Mouse (Mus musculus) lung, postnatal 0 days (tissue): ENCODE measurements around the gene Synrg. TPM values are rescaled to one million over a fixed set of nuclear protein-coding genes. Genes with fewer than 3 reads are reported as not detected.
A peak's percentile ranks its signal among the peaks of the same experiment; 100 is the strongest.

Source experiments
- ATAC-seq: fragments of 200-750 bp; cut with Nextera tagmentation; 2 replicates; pipeline ENCODE4 v1.8.0; 2017; ENCODE audit warnings: moderate library complexity
- DNase-seq: peaks from one replicate; pipeline ENCODE4 v3.0.0-alpha.2; 2016; ENCODE audit warnings: low spot score
- H3K27ac ChIP-seq: fragments of 300-500 bp; sonication (generic); 2 replicates; pipeline ENCODE4 v1.5.1; 2014; ENCODE audit warnings: antibody characterized with exemption, mild to moderate bottlenecking, low read length, mixed read lengths
- H3K27me3 ChIP-seq: fragments of 300-500 bp; sonication (generic); replicated peaks from 2 replicates; pipeline ENCODE4 v1.6.1; 2014; ENCODE audit warnings: low read length, mixed read lengths; ENCODE audit not compliant: insufficient read depth
- H3K36me3 ChIP-seq: fragments of 300-500 bp; sonication (generic); 2 replicates; pipeline ENCODE4 v1.6.1; 2014; ENCODE audit warnings: low read length, mixed read lengths; ENCODE audit not compliant: insufficient read depth
- H3K4me1 ChIP-seq: fragments of 300-500 bp; sonication (generic); 2 replicates; pipeline ENCODE4 v1.6.1; 2014; ENCODE audit warnings: antibody characterized with exemption, low read depth, low read length, mixed read lengths; ENCODE audit not compliant: insufficient read depth
- H3K4me2 ChIP-seq: fragments of 300-500 bp; sonication (generic); replicated peaks from 2 replicates; pipeline ENCODE4 v1.6.1; 2014; ENCODE audit warnings: low read depth, mild to moderate bottlenecking, low read length, moderate library complexity, mixed read lengths
- H3K4me3 ChIP-seq: fragments of 300-500 bp; sonication (generic); 2 replicates; pipeline ENCODE4 v1.5.1; 2014; ENCODE audit warnings: low read depth, low read length
- H3K9ac ChIP-seq: fragments of 300-500 bp; sonication (generic); replicated peaks from 2 replicates; pipeline ENCODE4 v1.6.1; 2014; ENCODE audit warnings: low read depth, mild to moderate bottlenecking
- H3K9me3 ChIP-seq: fragments of 300-500 bp; sonication (generic); 2 replicates; pipeline ENCODE4 v1.6.1; 2016; ENCODE audit warnings: low read length, mixed read lengths
- CTCF ChIP-seq: IDR thresholded peaks from 2 replicates; pipeline ENCODE4 v1.5.1; 2016; ENCODE audit warnings: antibody characterized with exemption, mild to moderate bottlenecking
- EP300 ChIP-seq: IDR thresholded peaks from 2 replicates; pipeline ENCODE4 v1.6.1; 2016; ENCODE audit warnings: antibody characterized with exemption, mild to moderate bottlenecking, control low read depth
- WGBS: fragments of 180-500 bp; shearing (Covaris S2); extraction: QIAGEN DNeasy Blood & Tissue Kit; methylation state at CpG from one replicate; pipeline ENCODE4 v1.1.7; 2014; 5-methylcytosine and 5-hydroxymethylcytosine counted together
- polyA plus RNA-seq: library from polyadenylated mRNA; unstranded; fragments of >200 nt; fragmentation: Nextera tagmentation; extraction: Ambion mirVana; gene quantifications from 2 replicates; pipeline ENCODE4 v1.2.1, GENCODE M21; 2015

The Synrg gene
- polyA plus RNA-seq, 1 experiment from 2014 or later, result 7.4 TPM

- H3K4me3 ChIP-seq, result no peak overlapping the region
Observed at GRCm38 (mm10) chr11:83967436-83968204, 3.4 kb downstream of the Synrg start.

GRCm38 (mm10) chr11:83968205-83968575 lies 4.0 kb downstream of the Synrg start:
- 70% methylated on average over 6 of the region's 6 CpGs for WGBS
- no peak overlapping the region for H3K9ac ChIP-seq
- H3K27me3 ChIP-seq, result no peaks in the 10 kb centered on the region
- no peaks in the 10 kb centered on the region; the same call in 1 of the 2 replicates for H3K4me1 ChIP-seq
- DNase-seq, result no peak
- TF ChIP-seq CTCF (no peak), EP300 (no peak)
- H3K9me3 ChIP-seq, result no peaks in the 10 kb centered on the region
- no peak overlapping the region for H3K4me2 ChIP-seq
- no peak overlapping the region for H3K27ac ChIP-seq
- no peaks in the 10 kb centered on the region for H3K36me3 ChIP-seq
- ATAC-seq, result no peak
- no peak overlapping the region for H3K4me3 ChIP-seq

More at GRCm38 (mm10) chr11:83967436-83968204, 3.4 kb downstream of the Synrg start:
- 34% methylated on average over 8 of the region's 8 CpGs for WGBS
- TF ChIP-seq EP300 (no peak), CTCF (peak; percentile 43)
- no peak for DNase-seq
- H3K36me3 ChIP-seq, result no peaks in the 10 kb centered on the region
- H3K4me1 ChIP-seq, result no peaks in the 10 kb centered on the region; the same call in 1 of the 2 replicates
- H3K4me2 ChIP-seq, result no peak overlapping the region
- H3K9ac ChIP-seq, result no peak overlapping the region
- H3K27ac ChIP-seq, result no peak overlapping the region
- H3K27me3 ChIP-seq, result no peaks in the 10 kb centered on the region
- no peaks in the 10 kb centered on the region for H3K9me3 ChIP-seq
- no peak for ATAC-seq

- no peaks in the 10 kb centered on the region; the same call in 1 of the 2 replicates for H3K4me1 ChIP-seq
- 0 out of 2 replicates have a peak, but pooled peaks cover 2% of the 10 kb centered on the region for H3K36me3 ChIP-seq
- H3K4me3 ChIP-seq, result no peak overlapping the region
- H3K9ac ChIP-seq, result no peak overlapping the region
- H3K4me2 ChIP-seq, result no peak overlapping the region
- ATAC-seq (no peak), DNase-seq (no peak)
- TF ChIP-seq EP300 (no peak), CTCF (peak; percentile 10; the same call in 1 of the 2 replicates)
- WGBS, result 85% methylated on average over 3 of the region's 3 CpGs
- no peaks in the 10 kb centered on the region for H3K27me3 ChIP-seq
- H3K9me3 ChIP-seq, result no peaks in the 10 kb centered on the region
- H3K27ac ChIP-seq, result no peak overlapping the region
Observed at GRCm38 (mm10) chr11:83969040-83969439, 4.8 kb downstream of the Synrg start.

DNA sequence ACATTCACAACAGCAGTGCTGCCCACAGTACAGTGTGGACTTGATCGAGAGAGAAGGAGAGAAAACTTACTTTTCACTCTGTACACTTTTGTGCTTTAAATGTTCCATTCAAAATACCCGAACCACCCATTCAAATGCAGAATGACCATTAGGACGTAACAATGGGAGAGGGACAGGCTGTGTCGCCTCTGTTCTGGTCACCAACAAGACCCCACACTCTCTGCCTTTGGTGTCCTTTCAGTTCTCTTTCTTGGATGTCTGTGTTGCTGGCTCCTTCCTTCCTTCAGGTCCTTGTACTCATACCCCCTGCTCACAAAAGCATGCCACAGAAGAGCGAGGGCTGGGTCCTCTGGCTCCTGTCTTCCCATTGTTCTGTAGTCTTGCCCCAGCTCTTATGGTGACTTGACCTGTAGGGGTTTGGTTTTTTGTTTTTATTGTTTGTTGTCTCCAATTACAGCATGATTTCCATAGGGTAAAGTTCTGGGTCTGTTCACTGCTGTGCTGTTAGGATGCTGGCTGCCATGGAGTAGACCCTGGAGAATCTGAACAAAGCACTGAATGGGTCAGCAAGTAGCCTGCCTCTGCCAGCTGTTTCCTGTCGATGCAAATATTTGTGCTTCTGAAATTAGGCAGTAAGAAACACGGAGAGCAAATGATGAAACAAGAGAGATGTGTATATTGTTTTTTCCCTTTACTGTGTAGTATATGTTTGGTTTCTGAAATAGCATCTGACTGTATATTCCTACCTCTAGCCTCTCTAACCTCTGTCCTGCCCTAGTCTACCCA lies 10.5 kb downstream of the Synrg start:
- Histone ChIP-seq H3K4me1 (no peaks in the 10 kb centered on the region), H3K4me3 (no peak overlapping the region), H3K27me3 (no peaks in the 10 kb centered on the region), H3K36me3 (peaks cover 19% of the 10 kb centered on the region), H3K27ac (no peak overlapping the region), H3K4me2 (no peak overlapping the region), H3K9ac (no peak overlapping the region), H3K9me3 (no peaks in the 10 kb centered on the region)
- no peak for DNase-seq
- 78% methylated on average over 7 of the region's 7 CpGs for WGBS
- TF ChIP-seq CTCF (no peak), EP300 (no peak)
- ATAC-seq, result no peak

DNA sequence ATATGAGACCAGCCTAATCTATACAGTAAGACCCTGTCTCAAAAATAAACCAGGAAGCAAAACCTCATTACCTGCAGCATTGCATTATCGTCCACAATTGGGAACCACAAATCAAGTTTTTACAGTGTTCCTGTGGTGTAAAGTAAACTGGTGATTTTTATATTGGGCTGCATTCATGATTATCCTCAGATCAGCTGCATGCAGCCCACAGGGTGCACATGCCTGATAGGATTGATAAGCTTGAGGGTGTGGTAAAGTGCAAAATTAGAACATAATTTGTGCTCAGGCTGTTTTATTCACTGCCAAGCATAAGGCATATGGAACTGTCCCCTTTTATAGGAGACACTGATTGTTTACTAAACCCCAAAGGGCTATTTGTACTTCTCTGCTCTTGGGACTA lies 11.3 kb downstream of the Synrg start:
- no peak overlapping the region for H3K9ac ChIP-seq
- no peak overlapping the region for H3K4me2 ChIP-seq
- H3K27me3 ChIP-seq, result no peaks in the 10 kb centered on the region
- 83% methylated on average over 1 of the region's 1 CpGs for WGBS
- no peaks in the 10 kb centered on the region for H3K9me3 ChIP-seq
- H3K27ac ChIP-seq, result no peak overlapping the region
- DNase-seq (no peak), ATAC-seq (no peak)
- TF ChIP-seq CTCF, result no peak
- no peak for TF ChIP-seq EP300
- no peak overlapping the region for H3K4me3 ChIP-seq
- H3K36me3 ChIP-seq, result peaks cover 26% of the 10 kb centered on the region
- no peaks in the 10 kb centered on the region for H3K4me1 ChIP-seq

- Histone ChIP-seq H3K4me3 (no peak overlapping the region), H3K9me3 (no peaks in the 10 kb centered on the region), H3K4me1 (no peaks in the 10 kb centered on the region), H3K27me3 (no peaks in the 10 kb centered on the region), H3K9ac (no peak overlapping the region), H3K27ac (no peak overlapping the region), H3K36me3 (peaks cover 27% of the 10 kb centered on the region), H3K4me2 (no peak overlapping the region)
- TF ChIP-seq EP300 (no peak), CTCF (no peak)
- no peak for DNase-seq
- ATAC-seq, result no peak
- WGBS, result 89% methylated on average over 13 of the region's 13 CpGs
Observed at GRCm38 (mm10) chr11:83976236-83976977, 12.2 kb downstream of the Synrg start.
